Mouse (Mus musculus): ENCODE results near the gene Tbc1d2b. TPM values are rescaled to one million over a fixed set of nuclear protein-coding genes. Genes with fewer than 3 reads are reported as not detected.

Tbc1d2b gene
- polyA plus RNA-seq, 1 experiment from 2014 or later, result 11.4 TPM

DNA sequence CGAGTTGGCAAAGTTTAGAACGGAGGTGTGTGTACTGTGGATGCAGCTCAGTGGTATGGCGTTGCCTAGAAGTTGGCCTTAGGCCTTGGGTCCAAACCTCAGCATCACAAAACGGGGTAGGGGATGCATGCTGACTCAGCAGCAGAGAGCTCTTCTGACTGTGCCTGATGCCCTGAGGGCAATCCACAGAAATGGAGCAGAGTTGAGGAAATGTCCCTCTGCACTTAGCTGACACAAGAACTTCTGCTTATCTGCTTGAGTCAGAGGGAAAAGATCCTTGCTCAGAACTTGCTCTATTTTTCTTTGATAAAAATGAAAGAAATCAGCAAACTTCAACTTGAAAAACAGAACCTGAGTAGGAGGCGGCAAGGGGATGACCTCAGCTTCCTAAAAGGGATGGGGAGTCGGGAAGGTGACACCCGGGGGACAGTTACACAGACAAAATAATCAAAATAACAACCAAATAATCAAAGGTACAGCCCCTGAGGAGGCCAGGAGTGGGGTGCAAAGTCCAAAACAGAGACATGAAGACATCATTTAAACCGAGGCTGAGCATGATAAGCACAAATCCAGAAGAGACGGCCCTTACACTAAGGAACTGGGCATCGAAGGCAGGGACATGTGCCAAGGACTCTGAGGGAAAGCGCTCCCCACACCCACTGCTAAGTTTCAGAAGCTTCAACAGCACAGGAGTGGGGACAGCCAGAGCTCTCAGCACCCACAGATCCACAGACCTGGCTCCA is 54.2 kb downstream of the Tbc1d2b start:
- Histone ChIP-seq H3K4me3 (no peak overlapping the region), H3K27me3 (no peaks in the 10 kb centered on the region), H3K4me1 (no peaks in the 10 kb centered on the region), H3K27ac (replicated peaks) (no peak overlapping the region), H3K9ac (replicated peaks) (no peak overlapping the region), H3K9me3 (no peaks in the 10 kb centered on the region), H3K4me2 (replicated peaks) (no peak overlapping the region), H3K36me3 (peaks cover 12% of the 10 kb centered on the region; the same call in 1 of the 2 replicates)
- 89% methylated on average over 11 of the region's 11 CpGs for WGBS
- no peak for ATAC-seq (ENCODE audit: low FRiP score, low read depth)

DNA sequence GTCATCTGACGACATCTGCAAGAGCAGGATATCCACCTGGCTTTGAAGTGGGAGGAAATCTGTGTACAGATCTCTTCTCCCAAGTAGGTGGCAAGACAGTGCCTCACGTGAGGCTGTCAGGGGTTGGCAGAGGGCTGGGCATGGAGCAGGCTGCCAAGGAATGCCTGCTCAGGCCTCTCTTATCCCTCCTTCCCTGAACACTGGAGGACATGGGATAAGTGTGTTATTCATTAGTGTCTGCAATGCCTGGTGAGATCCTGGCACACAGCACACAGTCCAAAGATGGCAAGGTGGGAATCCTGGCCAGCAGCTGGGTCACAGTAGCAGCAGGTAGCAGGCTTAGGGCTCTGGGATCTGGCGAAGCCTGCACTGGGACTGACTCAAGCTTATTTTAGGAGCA is 57.5 kb downstream of the Tbc1d2b start:
- Histone ChIP-seq H3K27me3 (no peaks in the 10 kb centered on the region), H3K9ac (replicated peaks) (no peak overlapping the region), H3K36me3 (peaks cover 12% of the 10 kb centered on the region; the same call in 1 of the 2 replicates), H3K4me2 (replicated peaks) (no peak overlapping the region), H3K9me3 (no peaks in the 10 kb centered on the region), H3K27ac (replicated peaks) (no peak overlapping the region), H3K4me1 (no peaks in the 10 kb centered on the region; the same call in 1 of the 2 replicates), H3K4me3 (no peak overlapping the region)
- no peak for ATAC-seq (ENCODE audit: low FRiP score, low read depth)
- 81% methylated on average over 3 of the region's 3 CpGs for WGBS

DNA sequence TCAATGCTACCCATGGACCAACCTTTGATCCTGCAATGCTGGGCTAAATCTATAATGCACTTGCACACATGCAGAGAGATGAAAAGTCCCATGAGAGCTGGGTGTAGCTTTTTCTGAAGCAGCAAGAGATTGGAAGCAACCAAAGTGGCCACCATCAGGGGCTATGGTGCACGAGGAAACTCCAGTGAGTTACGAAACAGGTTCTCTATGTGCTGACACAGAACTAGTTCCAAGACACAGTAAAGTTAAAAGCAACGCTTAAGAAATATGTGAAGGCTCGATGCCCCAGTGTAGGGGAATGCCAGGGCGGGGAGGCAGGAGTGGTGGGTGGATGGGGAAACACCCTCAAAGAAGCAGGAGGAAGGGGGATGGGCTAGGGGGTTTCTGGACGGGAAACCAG is 61.9 kb downstream of the Tbc1d2b start:
- H3K27ac ChIP-seq (replicated peaks), result no peak overlapping the region
- H3K9ac ChIP-seq (replicated peaks), result no peak overlapping the region
- no peaks in the 10 kb centered on the region for H3K27me3 ChIP-seq
- no peak overlapping the region for H3K4me3 ChIP-seq
- H3K36me3 ChIP-seq, result 0 out of 2 replicates have a peak, but pooled peaks cover 13% of the 10 kb centered on the region
- no peak overlapping the region for H3K4me2 ChIP-seq (replicated peaks)
- no peaks in the 10 kb centered on the region for H3K9me3 ChIP-seq
- WGBS, result 88% methylated on average over 6 of the region's 6 CpGs
- no peaks in the 10 kb centered on the region; the same call in 1 of the 2 replicates for H3K4me1 ChIP-seq
- no peak for ATAC-seq (ENCODE audit: low FRiP score, low read depth)

DNA sequence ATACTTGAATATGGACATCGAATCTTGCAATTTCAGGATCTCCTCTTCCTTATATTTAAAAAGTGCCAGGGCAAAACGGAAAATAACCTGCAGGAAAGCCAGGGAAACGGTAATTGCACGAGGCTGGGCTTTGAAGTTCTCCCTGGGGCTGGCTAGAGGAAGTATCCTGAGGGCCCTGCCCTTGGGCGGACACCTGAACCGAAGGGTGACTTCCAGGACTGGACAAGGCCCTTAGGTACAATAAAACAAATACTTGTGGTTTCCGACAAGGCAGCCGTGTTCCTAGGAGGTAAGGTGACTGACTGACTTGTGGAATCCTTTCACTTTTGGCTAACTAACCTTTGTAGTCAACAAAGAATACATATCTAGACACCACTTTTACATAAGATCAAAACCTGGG is 62.8 kb downstream of the Tbc1d2b start:
- no peak overlapping the region for H3K4me2 ChIP-seq (replicated peaks)
- H3K9ac ChIP-seq (replicated peaks), result no peak overlapping the region
- H3K27ac ChIP-seq (replicated peaks), result no peak overlapping the region
- H3K4me3 ChIP-seq, result no peak overlapping the region
- H3K9me3 ChIP-seq, result no peaks in the 10 kb centered on the region
- WGBS, result 88% methylated on average over 8 of the region's 8 CpGs
- no peak for ATAC-seq (ENCODE audit: low FRiP score, low read depth)
- H3K4me1 ChIP-seq, result no peaks in the 10 kb centered on the region; the same call in 1 of the 2 replicates
- H3K27me3 ChIP-seq, result no peaks in the 10 kb centered on the region
- 0 out of 2 replicates have a peak, but pooled peaks cover 13% of the 10 kb centered on the region for H3K36me3 ChIP-seq

DNA sequence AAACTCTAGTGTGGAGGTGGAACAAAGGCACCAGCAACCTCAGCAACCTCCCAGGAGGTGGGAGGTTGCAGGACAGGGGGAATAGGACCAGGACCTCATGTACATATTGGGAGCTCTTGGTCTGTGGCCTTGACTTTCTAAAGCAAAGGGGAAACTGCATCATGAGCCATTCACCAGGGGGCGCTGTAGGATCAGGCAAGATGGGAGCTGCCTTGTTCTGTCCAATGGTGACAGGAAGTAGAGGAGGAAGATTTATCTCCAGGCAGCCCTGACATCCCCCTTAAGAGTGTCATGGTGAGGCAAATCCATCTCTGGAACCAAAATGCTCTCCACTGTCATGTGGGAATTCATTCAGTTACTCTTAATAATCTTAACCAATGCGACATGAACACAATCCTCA is 64.1 kb downstream of the Tbc1d2b start:
- 48% methylated on average over 2 of the region's 2 CpGs for WGBS
- peaks cover 17% of the 10 kb centered on the region; the same call in 1 of the 2 replicates for H3K36me3 ChIP-seq
- H3K4me3 ChIP-seq, result no peak overlapping the region
- no peaks in the 10 kb centered on the region; the same call in 1 of the 2 replicates for H3K4me1 ChIP-seq
- H3K9ac ChIP-seq (replicated peaks), result no peak overlapping the region
- no peaks in the 10 kb centered on the region for H3K9me3 ChIP-seq
- no peak overlapping the region for H3K4me2 ChIP-seq (replicated peaks)
- ATAC-seq (ENCODE audit: low FRiP score, low read depth), result peak; percentile 58
- H3K27ac ChIP-seq (replicated peaks), result no peak overlapping the region
- H3K27me3 ChIP-seq, result no peaks in the 10 kb centered on the region

DNA sequence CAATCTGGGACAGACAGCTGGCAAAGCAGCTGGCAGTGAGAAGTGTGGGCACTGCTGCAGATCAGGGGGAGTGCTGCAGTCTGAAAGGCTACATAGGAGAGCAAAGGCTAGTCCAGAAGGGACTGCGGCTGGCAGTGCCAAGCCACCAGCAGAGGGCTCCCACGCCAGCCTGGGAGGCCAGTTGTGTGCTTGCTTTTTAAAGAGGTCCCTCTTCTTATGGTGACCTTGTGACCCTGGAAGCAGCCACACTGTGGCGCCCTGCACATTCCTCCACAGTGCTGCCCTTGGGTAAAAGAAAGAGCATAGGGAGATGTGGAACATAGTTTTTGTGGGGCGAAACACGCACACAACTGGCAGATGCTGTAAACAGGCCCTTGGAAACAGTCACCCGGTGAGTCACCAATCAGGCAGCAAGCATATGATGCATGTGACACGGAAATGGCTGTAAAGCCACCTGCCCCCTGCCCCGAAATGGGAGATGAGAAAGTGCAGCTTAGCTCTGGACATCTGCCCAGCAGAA is 66.1 kb downstream of the Tbc1d2b start:
- no peaks in the 10 kb centered on the region for H3K4me1 ChIP-seq
- no peak overlapping the region for H3K27ac ChIP-seq (replicated peaks)
- H3K4me2 ChIP-seq (replicated peaks), result no peak overlapping the region
- H3K4me3 ChIP-seq, result no peak overlapping the region
- no peaks in the 10 kb centered on the region for H3K27me3 ChIP-seq
- no peak for ATAC-seq (ENCODE audit: low FRiP score, low read depth)
- peaks cover 35% of the 10 kb centered on the region for H3K36me3 ChIP-seq
- no peak overlapping the region for H3K9ac ChIP-seq (replicated peaks)
- H3K9me3 ChIP-seq, result no peaks in the 10 kb centered on the region
- 61% methylated on average over 8 of the region's 8 CpGs for WGBS

DNA sequence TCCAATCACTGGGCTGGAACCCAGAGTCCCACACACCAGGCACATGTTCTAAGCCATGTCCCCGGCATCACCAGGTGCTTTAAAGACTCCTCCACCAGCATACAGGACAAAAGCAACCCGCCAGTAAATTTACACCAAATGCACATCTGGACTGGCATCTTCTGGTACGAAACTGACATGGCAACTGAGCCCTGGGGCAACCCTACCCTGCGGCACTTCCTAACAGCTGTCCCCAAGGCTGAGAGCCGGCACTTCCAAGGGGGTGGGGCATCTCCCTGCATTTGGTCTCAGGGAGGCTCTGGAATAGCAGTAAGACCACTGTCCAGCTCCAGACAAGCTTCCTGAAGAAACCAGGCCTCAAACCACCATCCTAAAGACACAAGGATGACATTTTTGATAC is 67.4 kb downstream of the Tbc1d2b start:
- Histone ChIP-seq H3K4me3 (no peak overlapping the region), H3K27ac (replicated peaks) (no peak overlapping the region), H3K4me1 (no peaks in the 10 kb centered on the region), H3K4me2 (replicated peaks) (no peak overlapping the region), H3K9ac (replicated peaks) (no peak overlapping the region), H3K36me3 (peaks cover 42% of the 10 kb centered on the region), H3K27me3 (no peaks in the 10 kb centered on the region), H3K9me3 (no peaks in the 10 kb centered on the region)
- WGBS, result 91% methylated on average over 5 of the region's 5 CpGs
- no peak for ATAC-seq (ENCODE audit: low FRiP score, low read depth)

DNA sequence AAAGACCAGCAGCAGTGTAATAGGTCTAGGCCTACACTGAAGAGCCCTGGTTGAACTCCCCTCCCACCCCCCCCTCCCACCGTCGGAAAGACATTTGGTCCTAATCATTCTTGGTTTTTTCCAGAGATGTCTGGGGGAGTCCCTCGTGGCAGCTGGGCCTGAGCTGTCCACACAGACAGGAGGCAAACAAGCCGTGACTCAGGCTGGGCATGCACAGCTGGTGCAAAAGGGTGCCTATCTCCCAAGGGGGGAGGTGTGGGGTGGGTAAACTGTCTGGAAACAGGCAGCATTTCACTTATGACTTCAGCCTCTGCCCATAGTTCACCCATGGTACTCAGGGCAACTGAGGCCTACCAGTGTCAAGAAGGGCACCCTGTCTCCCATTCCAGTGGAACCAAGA is 69.1 kb downstream of the Tbc1d2b start:
- peaks cover 56% of the 10 kb centered on the region for H3K36me3 ChIP-seq
- no peaks in the 10 kb centered on the region for H3K4me1 ChIP-seq
- no peak overlapping the region for H3K27ac ChIP-seq (replicated peaks)
- no peak overlapping the region for H3K4me3 ChIP-seq
- H3K4me2 ChIP-seq (replicated peaks), result no peak overlapping the region
- no peak overlapping the region for H3K9ac ChIP-seq (replicated peaks)
- H3K9me3 ChIP-seq, result no peaks in the 10 kb centered on the region
- ATAC-seq (ENCODE audit: low FRiP score, low read depth), result no peak
- H3K27me3 ChIP-seq, result no peaks in the 10 kb centered on the region
- WGBS, result 61% methylated on average over 4 of the region's 4 CpGs

DNA sequence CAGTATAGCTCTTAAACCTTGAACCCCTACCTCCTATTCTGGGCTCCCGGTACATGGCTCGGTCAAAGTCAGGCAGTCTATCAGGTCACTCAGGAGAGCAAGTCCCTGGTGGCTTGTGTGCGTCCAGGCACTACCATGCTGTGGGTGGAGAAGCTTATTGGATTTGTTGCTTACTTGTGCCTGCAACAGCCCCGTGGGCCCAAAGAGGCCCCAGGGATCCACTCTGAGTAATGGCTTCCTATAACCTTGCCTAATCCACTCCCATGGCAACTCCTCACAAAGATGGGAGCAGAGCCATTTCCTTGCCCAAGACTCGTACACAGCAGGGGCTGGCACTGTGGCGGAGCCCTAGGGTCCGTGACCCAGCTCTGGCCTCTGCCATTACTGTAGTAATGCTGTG is 69.5 kb downstream of the Tbc1d2b start:
- Histone ChIP-seq H3K4me2 (replicated peaks) (no peak overlapping the region), H3K27me3 (no peaks in the 10 kb centered on the region), H3K9ac (replicated peaks) (no peak overlapping the region), H3K9me3 (no peaks in the 10 kb centered on the region), H3K4me1 (no peaks in the 10 kb centered on the region), H3K27ac (replicated peaks) (no peak overlapping the region), H3K36me3 (peaks cover 60% of the 10 kb centered on the region), H3K4me3 (no peak overlapping the region)
- 86% methylated on average over 7 of the region's 7 CpGs for WGBS
- ATAC-seq (ENCODE audit: low FRiP score, low read depth), result no peak

DNA sequence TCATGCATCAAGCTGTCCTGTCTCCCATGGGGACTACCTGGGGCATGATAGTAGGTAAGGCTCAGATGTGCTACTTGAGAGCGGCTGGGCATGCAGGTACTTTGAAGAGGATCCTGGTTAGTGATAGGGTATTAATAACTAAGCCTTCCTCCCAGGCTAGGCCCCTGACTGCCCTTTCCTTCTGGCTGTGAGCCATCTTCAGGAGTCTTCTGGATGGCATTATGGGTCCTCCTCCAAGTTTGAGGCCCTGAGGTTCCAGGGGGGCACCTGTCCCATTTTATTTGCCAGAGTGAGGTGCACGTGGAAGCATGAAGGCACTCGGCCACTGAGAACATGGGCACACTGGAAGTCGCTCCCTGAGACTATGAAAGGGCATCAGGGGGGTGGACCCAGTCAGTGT is 70.1 kb downstream of the Tbc1d2b start:
- Histone ChIP-seq H3K36me3 (peaks cover 63% of the 10 kb centered on the region), H3K4me3 (no peak overlapping the region), H3K27ac (replicated peaks) (no peak overlapping the region), H3K27me3 (no peaks in the 10 kb centered on the region), H3K4me2 (replicated peaks) (no peak overlapping the region), H3K4me1 (no peaks in the 10 kb centered on the region), H3K9me3 (no peaks in the 10 kb centered on the region), H3K9ac (replicated peaks) (no peak overlapping the region)
- no peak for ATAC-seq (ENCODE audit: low FRiP score, low read depth)
- 94% methylated on average over 4 of the region's 4 CpGs for WGBS

DNA sequence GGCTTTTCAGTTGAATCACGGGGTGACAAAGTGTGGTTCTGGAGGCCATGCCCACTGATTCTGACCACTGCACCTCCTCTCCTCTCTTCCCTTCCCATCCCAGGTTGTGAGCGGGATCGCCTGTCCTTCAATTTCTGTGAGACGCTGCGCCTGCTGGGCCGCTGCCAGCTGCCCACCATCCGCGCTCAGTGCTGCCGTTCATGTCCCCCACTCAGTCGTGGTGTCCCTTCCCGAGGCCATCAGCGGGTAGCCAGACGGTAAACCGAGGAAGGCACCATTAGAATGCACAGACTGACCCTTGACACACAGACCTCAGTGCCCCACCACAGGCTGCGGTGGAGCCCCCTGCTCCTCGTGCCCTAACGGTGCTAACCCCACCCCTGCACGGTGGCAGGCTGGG is 71.0 kb downstream of the Tbc1d2b start:
- H3K27me3 ChIP-seq, result no peaks in the 10 kb centered on the region
- no peaks in the 10 kb centered on the region for H3K9me3 ChIP-seq
- no peak overlapping the region for H3K9ac ChIP-seq (replicated peaks)
- no peaks in the 10 kb centered on the region for H3K4me1 ChIP-seq
- peaks cover 69% of the 10 kb centered on the region for H3K36me3 ChIP-seq
- H3K27ac ChIP-seq (replicated peaks), result no peak overlapping the region
- no peak overlapping the region for H3K4me3 ChIP-seq
- no peak overlapping the region for H3K4me2 ChIP-seq (replicated peaks)
- no peak for ATAC-seq (ENCODE audit: low FRiP score, low read depth)
- whole genome bisulfite sequencing, result 97% methylated on average over 18 of the region's 18 CpGs

DNA sequence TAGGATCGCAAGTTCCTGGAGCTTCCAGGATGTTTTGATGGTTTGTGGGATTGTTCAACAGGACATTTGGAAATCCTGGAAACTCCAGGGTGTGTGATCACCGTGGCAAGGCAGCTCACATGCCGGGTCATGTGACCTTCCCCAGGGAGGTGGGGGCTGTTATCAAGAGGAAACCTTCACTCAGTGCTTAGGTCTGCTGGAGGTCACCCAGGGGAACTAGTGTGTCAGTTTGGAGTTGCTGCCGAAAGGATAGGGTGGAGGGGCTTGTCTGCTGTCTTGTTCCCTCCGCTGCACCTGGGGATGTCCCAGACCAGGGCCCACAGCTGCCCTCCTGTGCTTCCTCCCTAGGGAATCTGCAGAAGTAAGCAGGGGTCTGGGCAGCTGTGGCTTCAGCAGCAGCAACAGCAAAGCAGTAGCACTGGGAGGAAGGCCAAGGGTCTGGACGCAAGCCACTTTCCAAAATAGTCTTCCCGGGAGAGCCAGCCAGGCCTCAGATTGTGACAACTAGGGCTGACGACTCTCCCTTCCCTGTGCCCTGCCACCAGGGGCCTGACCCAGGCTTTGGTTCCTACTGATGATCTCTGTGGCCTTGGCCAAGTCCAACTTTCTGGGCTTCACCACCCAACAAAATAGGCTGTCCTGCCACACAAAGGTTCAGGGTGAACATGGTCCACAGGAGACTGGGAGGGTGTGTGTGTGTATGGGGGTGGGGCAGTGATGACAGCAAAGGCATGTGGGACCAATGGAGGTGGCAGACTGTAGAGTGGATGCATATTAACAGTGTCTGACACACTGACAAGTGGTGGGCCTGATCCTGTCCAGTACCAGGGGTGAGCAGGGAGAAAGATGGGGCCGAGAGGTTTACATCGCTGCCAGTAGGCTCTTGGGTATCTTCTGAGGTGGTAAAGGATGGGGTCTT is 71.8 kb downstream of the Tbc1d2b start:
- no peak overlapping the region for H3K9ac ChIP-seq (replicated peaks)
- no peak overlapping the region for H3K4me2 ChIP-seq (replicated peaks)
- H3K36me3 ChIP-seq, result peaks cover 77% of the 10 kb centered on the region
- no peak overlapping the region for H3K27ac ChIP-seq (replicated peaks)
- 81% methylated on average over 10 of the region's 10 CpGs for WGBS
- ATAC-seq (ENCODE audit: low FRiP score, low read depth), result no peak
- no peaks in the 10 kb centered on the region for H3K4me1 ChIP-seq
- no peak overlapping the region for H3K4me3 ChIP-seq
- H3K27me3 ChIP-seq, result no peaks in the 10 kb centered on the region
- H3K9me3 ChIP-seq, result no peaks in the 10 kb centered on the region

Data from midbrain, embryonic 12.5 days (tissue).